Mouse (Mus musculus) liver, embryonic 11.5 days (tissue): ENCODE data around the gene Nav2. TPM values are rescaled to one million over a fixed set of nuclear protein-coding genes. Genes with fewer than 3 reads are reported as not detected.

ENCODE experiments used
- ATAC-seq: fragments of 200-750 bp; cut with Nextera tagmentation; replicated peaks from 2 replicates; pipeline ENCODE4 v1.8.0; 2017; ENCODE audit warnings: moderate number of reproducible peaks, mild to moderate bottlenecking, moderate TSS enrichment, moderate library complexity; ENCODE audit not compliant: low FRiP score
- DNase-seq: peaks from one replicate; pipeline ENCODE4 v3.0.0-alpha.2; 2017; ENCODE audit warnings: low spot score
- H3K27ac ChIP-seq: fragments of 300-500 bp; sonication (generic); 2 replicates; pipeline ENCODE4 v1.5.1; 2014; ENCODE audit warnings: mild to moderate bottlenecking, low read depth, low read length, control low read depth
- H3K27me3 ChIP-seq: fragments of 300-500 bp; sonication (generic); replicated peaks from 2 replicates; pipeline ENCODE4 v1.6.1; 2014; ENCODE audit warnings: low read length, mixed read lengths; ENCODE audit not compliant: control insufficient read depth, insufficient read depth
- H3K36me3 ChIP-seq: fragments of 300-500 bp; sonication (generic); 2 replicates; pipeline ENCODE4 v1.6.1; 2014; ENCODE audit warnings: mild to moderate bottlenecking, low read length, moderate library complexity, mixed read lengths; ENCODE audit not compliant: control insufficient read depth, insufficient read depth
- H3K4me1 ChIP-seq: fragments of 300-500 bp; sonication (generic); replicated peaks from 2 replicates; pipeline ENCODE4 v1.6.1; 2014; ENCODE audit warnings: low read length, mixed read lengths; ENCODE audit not compliant: control insufficient read depth, insufficient read depth
- H3K4me2 ChIP-seq: fragments of 300-500 bp; sonication (generic); 2 replicates; pipeline ENCODE4 v1.6.1; 2014; ENCODE audit warnings: mild to moderate bottlenecking, control low read depth, moderate library complexity
- H3K4me3 ChIP-seq: fragments of 300-500 bp; sonication (generic); 2 replicates; pipeline ENCODE4 v1.5.1; 2014; ENCODE audit warnings: low read depth, low read length, control low read depth
- H3K9ac ChIP-seq: fragments of 300-500 bp; sonication (generic); 2 replicates; pipeline ENCODE4 v1.6.1; 2014; ENCODE audit warnings: low read depth, low read length, control low read depth
- H3K9me3 ChIP-seq: fragments of 300-500 bp; sonication (generic); 2 replicates; pipeline ENCODE4 v1.6.1; 2016; ENCODE audit warnings: low read length, inconsistent platforms, mixed read lengths; ENCODE audit not compliant: control insufficient read depth
- WGBS: fragments of 180-500 bp; shearing (Covaris S2); extraction: QIAGEN DNeasy Blood & Tissue Kit; methylation state at CpG from one replicate; pipeline ENCODE4 v1.1.7; 2014; 5-methylcytosine and 5-hydroxymethylcytosine counted together
- polyA plus RNA-seq: library from polyadenylated mRNA; unstranded; fragments of >200 nt; fragmentation: Nextera tagmentation; extraction: Ambion mirVana; gene quantifications from 2 replicates; pipeline ENCODE4 v1.2.1, GENCODE M21; 2014

Gene Nav2
- polyA plus RNA-seq, 1 experiment from 2014 or later = 6.2 TPM

- DNase-seq (no peak), ATAC-seq (no peak)
- H3K36me3 ChIP-seq = no peaks in the 10 kb centered on the region
- H3K4me1 ChIP-seq = no peaks in the 10 kb centered on the region
- H3K9me3 ChIP-seq = no peaks in the 10 kb centered on the region
- H3K4me2 ChIP-seq = no peak overlapping the region
- WGBS = 48% methylated on average over 8 of the region's 8 CpGs
- no peak overlapping the region for H3K9ac ChIP-seq
- H3K27me3 ChIP-seq = peaks cover 57% of the 10 kb centered on the region
- no peak overlapping the region for H3K27ac ChIP-seq
- H3K4me3 ChIP-seq = no peak overlapping the region
These were observed 53.0 kb downstream of the Nav2 start for GRCm38 (mm10) chr7:48961501-48961900.

DNA sequence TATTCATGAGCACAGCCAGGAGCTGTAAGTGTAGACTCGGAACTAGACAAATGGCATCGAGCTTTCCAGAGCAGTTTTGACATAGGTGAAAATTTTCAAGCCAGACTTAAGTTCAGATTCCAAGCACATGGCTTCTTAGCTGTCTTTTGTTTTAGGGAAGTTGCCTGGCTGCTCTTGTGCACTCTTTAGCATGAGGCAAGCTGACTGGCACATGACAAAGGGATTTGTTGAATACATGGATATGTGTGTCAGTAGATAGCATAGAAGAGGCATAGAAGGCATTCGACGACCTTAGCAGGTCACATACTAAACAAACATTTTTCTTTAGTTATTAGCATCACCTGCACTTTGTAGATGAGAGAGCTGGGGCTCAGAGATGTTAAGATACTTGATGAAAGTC lies 53.4 kb downstream of the Nav2 start:
- Histone ChIP-seq H3K27me3 (peaks cover 56% of the 10 kb centered on the region), H3K9ac (no peak overlapping the region), H3K4me3 (no peak overlapping the region), H3K27ac (no peak overlapping the region), H3K9me3 (no peaks in the 10 kb centered on the region), H3K4me2 (no peak overlapping the region), H3K36me3 (no peaks in the 10 kb centered on the region), H3K4me1 (no peaks in the 10 kb centered on the region)
- WGBS = 70% methylated on average over 4 of the region's 4 CpGs
- no peak for DNase-seq
- no peak for ATAC-seq

DNA sequence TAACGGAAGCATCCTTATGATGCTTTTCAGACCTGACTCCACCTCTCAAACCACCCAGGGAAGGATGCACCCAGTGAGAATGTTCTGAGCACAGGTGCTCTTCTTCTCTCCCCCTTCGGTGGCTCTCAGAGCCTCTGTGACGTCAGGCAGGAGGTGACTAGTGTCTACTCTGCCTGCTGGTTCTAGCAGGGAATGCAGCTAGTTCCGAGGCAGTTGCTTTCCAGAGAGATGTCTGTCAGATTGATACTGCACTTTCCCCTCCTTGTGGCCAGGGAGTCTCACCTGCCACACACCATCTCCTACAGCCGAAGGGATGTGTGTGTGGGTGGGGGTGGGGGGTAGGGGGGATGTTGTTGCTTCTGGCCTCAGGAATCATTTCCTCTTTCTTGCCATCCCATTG lies 54.6 kb downstream of the Nav2 start:
- H3K4me2 ChIP-seq = no peak overlapping the region
- 42% methylated on average over 5 of the region's 5 CpGs for WGBS
- H3K27me3 ChIP-seq = peaks cover 47% of the 10 kb centered on the region
- no peaks in the 10 kb centered on the region for H3K9me3 ChIP-seq
- H3K4me3 ChIP-seq = no peak overlapping the region
- H3K4me1 ChIP-seq = no peaks in the 10 kb centered on the region
- DNase-seq (no peak), ATAC-seq (no peak)
- H3K9ac ChIP-seq = no peak overlapping the region
- no peaks in the 10 kb centered on the region for H3K36me3 ChIP-seq
- no peak overlapping the region for H3K27ac ChIP-seq

- H3K4me2 ChIP-seq = no peak overlapping the region
- H3K36me3 ChIP-seq = no peaks in the 10 kb centered on the region
- H3K9ac ChIP-seq = no peak overlapping the region
- H3K4me3 ChIP-seq = no peak overlapping the region
- peaks cover 42% of the 10 kb centered on the region for H3K27me3 ChIP-seq
- H3K4me1 ChIP-seq = no peaks in the 10 kb centered on the region
- ATAC-seq (no peak), DNase-seq (no peak)
- 48% methylated on average over 4 of the region's 4 CpGs for WGBS
- H3K27ac ChIP-seq = no peak overlapping the region
- no peaks in the 10 kb centered on the region for H3K9me3 ChIP-seq
These were observed 55.0 kb downstream of the Nav2 start for GRCm38 (mm10) chr7:48963554-48963953.

DNA sequence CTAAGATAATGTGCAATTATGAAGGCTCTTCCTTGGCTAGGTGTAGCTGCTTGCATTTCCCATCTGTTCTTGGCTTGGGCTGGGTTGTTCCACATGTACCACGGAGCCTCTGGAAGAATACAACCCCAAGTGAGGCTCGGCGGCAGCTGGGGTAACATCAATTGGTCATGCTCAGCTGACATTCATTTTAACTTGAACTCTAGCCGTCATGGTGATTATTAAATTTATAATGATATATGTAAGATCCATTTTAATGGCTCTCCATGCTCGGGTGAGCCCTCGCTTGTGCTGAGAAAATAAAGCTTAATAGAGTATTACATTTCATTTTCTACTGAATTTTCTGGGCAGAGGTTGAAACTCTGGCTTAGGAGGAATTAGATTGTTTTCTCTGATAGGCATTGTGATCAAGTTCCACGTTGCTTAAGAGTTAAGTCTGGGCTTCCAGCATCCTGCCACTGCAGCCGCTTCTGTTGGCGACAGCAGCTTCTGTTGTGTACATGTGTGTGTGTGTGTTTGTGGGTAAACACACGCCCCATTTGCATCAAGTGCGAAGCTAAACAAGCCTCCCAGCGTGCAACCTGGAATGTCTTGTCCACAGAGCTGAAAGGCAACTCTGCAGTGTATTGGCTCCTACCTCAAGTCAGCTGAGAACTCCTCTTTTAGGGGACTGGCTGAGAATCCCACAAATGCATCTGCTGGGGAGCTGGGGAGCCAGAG lies 57.4 kb downstream of the Nav2 start:
- H3K4me1 ChIP-seq = no peaks in the 10 kb centered on the region
- H3K9me3 ChIP-seq = no peaks in the 10 kb centered on the region
- no peak overlapping the region for H3K4me3 ChIP-seq
- no peak for ATAC-seq
- peaks cover 18% of the 10 kb centered on the region for H3K27me3 ChIP-seq
- 66% methylated on average over 12 of the region's 12 CpGs for WGBS
- H3K9ac ChIP-seq = no peak overlapping the region
- DNase-seq = no peak
- H3K27ac ChIP-seq = no peak overlapping the region
- no peaks in the 10 kb centered on the region for H3K36me3 ChIP-seq
- H3K4me2 ChIP-seq = no peak overlapping the region

GRCm38 (mm10) chr7:48981013-48981412 lies 72.5 kb downstream of the Nav2 start:
- 55% methylated on average over 7 of the region's 7 CpGs for WGBS
- Histone ChIP-seq H3K9ac (no peak overlapping the region), H3K36me3 (no peaks in the 10 kb centered on the region), H3K4me1 (no peaks in the 10 kb centered on the region), H3K4me3 (no peak overlapping the region), H3K27me3 (no peaks in the 10 kb centered on the region), H3K4me2 (no peak overlapping the region), H3K27ac (no peak overlapping the region), H3K9me3 (no peaks in the 10 kb centered on the region)
- ATAC-seq (no peak), DNase-seq (no peak)

- no peaks in the 10 kb centered on the region for H3K4me1 ChIP-seq
- no peak overlapping the region for H3K4me2 ChIP-seq
- DNase-seq (no peak), ATAC-seq (no peak)
- H3K9me3 ChIP-seq = no peaks in the 10 kb centered on the region
- H3K4me3 ChIP-seq = no peak overlapping the region
- no peaks in the 10 kb centered on the region for H3K27me3 ChIP-seq
- no peak overlapping the region for H3K27ac ChIP-seq
- no peak overlapping the region for H3K9ac ChIP-seq
- 71% methylated on average over 3 of the region's 3 CpGs for WGBS
- no peaks in the 10 kb centered on the region for H3K36me3 ChIP-seq
These were observed 73.3 kb downstream of the Nav2 start for GRCm38 (mm10) chr7:48981814-48982213.

DNA sequence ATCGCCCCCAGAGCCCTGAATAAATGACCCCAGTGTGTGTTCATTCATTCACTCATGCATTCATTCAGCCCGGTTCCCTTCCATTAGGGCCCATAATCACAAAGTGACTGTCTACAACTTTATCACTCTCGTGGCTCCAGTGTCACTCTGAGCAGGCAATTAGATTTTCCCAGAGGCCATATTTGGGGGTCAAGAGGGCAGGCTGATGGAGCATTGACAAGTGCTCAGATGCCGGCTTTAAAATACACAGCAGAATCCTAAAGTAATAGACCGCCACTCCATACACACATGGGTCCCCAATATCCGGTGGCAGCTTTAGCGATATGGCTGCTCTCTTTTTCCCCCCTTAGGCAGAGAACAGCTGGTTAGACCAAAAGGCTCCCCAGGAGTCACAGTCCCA lies 74.1 kb downstream of the Nav2 start:
- 84% methylated on average over 7 of the region's 7 CpGs for WGBS
- no peak for DNase-seq
- no peak for ATAC-seq
- no peaks in the 10 kb centered on the region for H3K9me3 ChIP-seq
- H3K27ac ChIP-seq = no peak overlapping the region
- H3K9ac ChIP-seq = no peak overlapping the region
- no peak overlapping the region for H3K4me2 ChIP-seq
- H3K27me3 ChIP-seq = no peaks in the 10 kb centered on the region
- no peak overlapping the region for H3K4me3 ChIP-seq
- no peaks in the 10 kb centered on the region for H3K36me3 ChIP-seq
- H3K4me1 ChIP-seq = no peaks in the 10 kb centered on the region

GRCm38 (mm10) chr7:48991911-48992552 lies 83.5 kb downstream of the Nav2 start:
- peak overlapping the region; percentile 58 for H3K4me2 ChIP-seq
- H3K4me1 ChIP-seq = peaks cover 14% of the 10 kb centered on the region
- H3K4me3 ChIP-seq = no peak overlapping the region
- WGBS = 22% methylated on average over 8 of the region's 8 CpGs
- H3K9me3 ChIP-seq = no peaks in the 10 kb centered on the region
- peak overlapping the region; percentile 17; the same call in 1 of the 2 replicates for H3K9ac ChIP-seq
- peak overlapping the region; percentile 49 for H3K27ac ChIP-seq
- DNase-seq = peak; percentile 68
- no peaks in the 10 kb centered on the region for H3K36me3 ChIP-seq
- H3K27me3 ChIP-seq = peaks cover 8% of the 10 kb centered on the region; the same call in 1 of the 2 replicates
- ATAC-seq = peak; percentile 97
